Mouse (Mus musculus): Measurements from ENCODE around the gene Tecr. TPM values are rescaled to one million over a fixed set of nuclear protein-coding genes. Genes with fewer than 3 reads are reported as not detected.
A peak's percentile ranks its signal among the peaks of the same experiment; 100 is the strongest.

The Tecr gene
- total RNA-seq, 2 experiments from 2014 or later, result 503 to 542 TPM

GRCm38 (mm10) chr8:83588886-83589285 lies 18.9 kb downstream of the Tecr start:
- Histone ChIP-seq H3K4me3 (no peak overlapping the region), H3K27ac (no peak overlapping the region)
- no peak for DNase-seq (ENCODE audit: low spot score in 2 of 2)
- no peak for TF ChIP-seq CTCF (conservative IDR thresholded peaks at IDR 0.05)

GRCm38 (mm10) chr8:83587644-83588043 lies 20.1 kb downstream of the Tecr start:
- TF ChIP-seq CTCF (conservative IDR thresholded peaks at IDR 0.05), result no peak
- Histone ChIP-seq H3K27ac (no peak overlapping the region), H3K4me3 (no peak overlapping the region)
- DNase-seq (ENCODE audit: low spot score in 2 of 2), result no peak

GRCm38 (mm10) chr8:83585333-83585732 lies 22.4 kb downstream of the Tecr start:
- TF ChIP-seq CTCF (conservative IDR thresholded peaks at IDR 0.05), result no peak
- Histone ChIP-seq H3K27ac (no peak overlapping the region), H3K4me3 (no peak overlapping the region)
- no peak for DNase-seq (ENCODE audit: low spot score in 2 of 2)

GRCm38 (mm10) chr8:83584771-83585170 lies 23.0 kb downstream of the Tecr start:
- TF ChIP-seq CTCF (conservative IDR thresholded peaks at IDR 0.05), result no peak
- Histone ChIP-seq H3K27ac (no peak overlapping the region), H3K4me3 (no peak overlapping the region)
- DNase-seq (ENCODE audit: low spot score in 2 of 2), result no peak

GRCm38 (mm10) chr8:83583236-83583635 lies 24.5 kb downstream of the Tecr start:
- no peak for TF ChIP-seq CTCF (conservative IDR thresholded peaks at IDR 0.05)
- Histone ChIP-seq H3K4me3 (no peak overlapping the region), H3K27ac (no peak overlapping the region)
- no peak for DNase-seq (ENCODE audit: low spot score in 2 of 2)

GRCm38 (mm10) chr8:83582226-83582625 lies 25.5 kb downstream of the Tecr start:
- peak in 1 of 2 experiments; percentile 6 for DNase-seq (ENCODE audit: low spot score in 2 of 2)
- TF ChIP-seq CTCF (conservative IDR thresholded peaks at IDR 0.05), result no peak
- H3K27ac ChIP-seq, result no peak overlapping the region
- H3K4me3 ChIP-seq, result no peak overlapping the region

- Histone ChIP-seq H3K27ac (no peak overlapping the region), H3K4me3 (no peak overlapping the region)
- DNase-seq (ENCODE audit: low spot score in 2 of 2), result peak in 1 of 2 experiments; percentile 7
- TF ChIP-seq CTCF (conservative IDR thresholded peaks at IDR 0.05), result no peak
These were observed 26.9 kb downstream of the Tecr start for GRCm38 (mm10) chr8:83580826-83581225.

- TF ChIP-seq CTCF (conservative IDR thresholded peaks at IDR 0.05), result no peak
- H3K4me3 ChIP-seq, result no peak overlapping the region
- H3K27ac ChIP-seq, result no peak overlapping the region
- peak; percentile 0 to 1 for DNase-seq (ENCODE audit: low spot score in 2 of 2)
These were observed 28.1 kb downstream of the Tecr start for GRCm38 (mm10) chr8:83579676-83580075.

- Histone ChIP-seq H3K27ac (peak overlapping the region; percentile 61; the same call in 1 of the 2 replicates), H3K4me3 (no peak overlapping the region)
- no peak for TF ChIP-seq CTCF (conservative IDR thresholded peaks at IDR 0.05)
- peak; percentile 0 to 9 for DNase-seq (ENCODE audit: low spot score in 2 of 2)
These were observed 29.4 kb downstream of the Tecr start for GRCm38 (mm10) chr8:83578131-83579055.

GRCm38 (mm10) chr8:83577384-83577791 lies 30.4 kb downstream of the Tecr start:
- TF ChIP-seq CTCF (conservative IDR thresholded peaks at IDR 0.05), result no peak
- peak overlapping the region; percentile 56; the same call in 1 of the 2 replicates for H3K27ac ChIP-seq
- no peak overlapping the region for H3K4me3 ChIP-seq
- peak in 1 of 2 experiments; percentile 12 for DNase-seq (ENCODE audit: low spot score in 2 of 2)

- peak overlapping the region; percentile 56; the same call in 1 of the 2 replicates for H3K27ac ChIP-seq
- peak in 1 of 2 experiments; percentile 7 for DNase-seq (ENCODE audit: low spot score in 2 of 2)
- TF ChIP-seq CTCF (conservative IDR thresholded peaks at IDR 0.05), result no peak
- no peak overlapping the region for H3K4me3 ChIP-seq
These were observed 30.9 kb downstream of the Tecr start for GRCm38 (mm10) chr8:83576921-83577320.

- DNase-seq (ENCODE audit: low spot score in 2 of 2), result peak in 1 of 2 experiments; percentile 8
- H3K4me3 ChIP-seq, result no peak overlapping the region
- TF ChIP-seq CTCF (conservative IDR thresholded peaks at IDR 0.05), result no peak
- no peak overlapping the region for H3K27ac ChIP-seq
These were observed 31.3 kb downstream of the Tecr start for GRCm38 (mm10) chr8:83576516-83576895.

GRCm38 (mm10) chr8:83575561-83576515 lies 31.9 kb downstream of the Tecr start:
- TF ChIP-seq CTCF (conservative IDR thresholded peaks at IDR 0.05), result no peak
- DNase-seq (ENCODE audit: low spot score in 2 of 2), result peak in 1 of 2 experiments; percentile 6
- Histone ChIP-seq H3K4me3 (no peak overlapping the region), H3K27ac (peak overlapping the region; percentile 68)
